Mouse (Mus musculus) layer of hippocampus, adult 11-12 months (tissue): Measurements from ENCODE around the gene Flrt2.

ENCODE experiments used
- DNase-seq: peaks from one replicate; pipeline ENCODE4 v3.0.0; 2022; ENCODE audit warnings: low spot score

Flrt2 gene

GRCm38 (mm10) chr12:95734075-95734474 is 42.0 kb downstream of the Flrt2 start:
- no peak for DNase-seq

DNA sequence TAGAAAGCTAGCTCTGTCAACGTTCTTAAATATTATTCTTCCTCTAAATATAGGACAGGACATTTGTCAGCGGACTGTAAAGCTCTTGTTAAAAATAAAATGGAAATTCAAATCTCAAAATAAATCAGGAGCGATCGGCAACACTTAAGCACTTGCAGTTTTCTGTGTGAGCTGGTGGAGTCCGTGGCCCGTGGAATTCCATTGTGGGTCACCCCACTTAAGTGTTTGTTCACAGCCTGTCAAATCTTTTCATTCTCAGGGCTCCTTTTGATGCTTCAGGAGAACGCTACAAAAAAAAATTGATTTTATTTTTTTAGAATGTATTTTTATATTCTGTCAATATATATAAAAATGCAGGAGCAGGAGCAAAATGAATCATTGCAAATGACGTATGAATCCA is 45.5 kb downstream of the Flrt2 start:
- DNase-seq: no peak

DNA sequence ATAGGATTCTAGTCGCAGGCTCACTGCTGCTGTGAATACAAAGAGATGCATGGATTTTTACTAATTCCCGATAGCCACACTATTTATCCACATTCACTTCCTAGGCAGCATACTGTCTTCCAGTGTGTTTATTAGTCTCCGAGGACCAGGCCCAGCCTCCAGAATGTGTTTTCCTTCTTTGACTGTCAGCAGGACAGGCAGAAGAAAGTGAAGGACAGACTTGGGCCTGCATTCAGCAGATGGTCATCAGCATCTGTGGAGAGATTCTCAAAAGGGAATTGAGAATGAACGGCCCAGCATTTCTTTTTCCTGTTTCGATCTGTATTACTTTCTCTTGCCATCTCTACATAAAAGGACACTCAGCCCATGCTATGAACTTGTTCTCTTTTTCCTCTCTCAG is 46.0 kb downstream of the Flrt2 start:
- DNase-seq: no peak

DNA sequence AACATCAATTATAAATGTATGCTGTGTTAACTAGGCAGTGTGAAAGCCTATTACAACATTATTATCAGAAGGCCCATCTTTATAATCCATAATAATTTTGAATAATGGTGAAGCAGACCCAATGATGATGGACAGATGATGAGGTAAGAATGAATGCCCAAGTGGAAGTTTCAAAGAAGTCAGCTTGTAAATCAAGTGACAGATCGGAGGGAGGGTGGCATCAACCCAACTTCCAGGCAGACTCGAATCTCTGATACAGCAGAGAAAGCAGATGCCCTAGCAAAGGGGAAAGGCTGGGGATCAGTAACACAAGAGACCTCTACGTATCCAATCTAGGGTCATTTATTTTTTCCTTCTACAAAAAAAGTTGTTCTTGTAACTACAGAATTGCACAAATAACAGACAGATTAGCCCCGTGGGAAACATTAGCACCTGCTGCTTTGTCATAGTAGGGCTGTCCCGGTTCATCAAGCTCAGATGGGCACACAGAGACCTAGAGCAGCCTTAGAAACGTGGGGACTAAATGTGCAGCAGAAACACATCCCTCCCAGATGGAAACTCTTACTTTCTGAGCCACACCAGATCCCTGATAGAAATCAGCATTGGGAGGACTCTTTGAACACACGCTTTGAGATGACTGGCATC is 46.6 kb downstream of the Flrt2 start:
- DNase-seq: no peak

DNA sequence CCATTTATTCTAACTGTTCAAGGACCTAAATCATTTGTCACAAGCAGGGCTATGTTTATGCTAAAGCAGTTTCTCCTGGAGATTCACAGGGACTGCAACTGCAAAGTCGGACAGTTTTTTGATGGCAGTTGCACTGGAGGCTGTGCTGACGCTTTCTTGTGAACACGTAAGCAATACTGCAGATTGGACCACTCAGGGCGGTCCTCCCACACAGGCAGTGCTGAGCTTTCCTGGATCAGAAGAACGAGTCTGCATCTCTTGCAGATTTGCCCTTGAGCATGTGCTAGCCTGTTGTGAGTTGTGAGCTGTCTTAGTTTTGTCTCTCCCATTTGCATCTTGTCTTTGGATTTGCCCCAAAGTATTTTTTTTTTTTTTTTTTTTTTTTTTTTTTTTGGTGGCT is 47.7 kb downstream of the Flrt2 start:
- peak; percentile 43 for DNase-seq

DNA sequence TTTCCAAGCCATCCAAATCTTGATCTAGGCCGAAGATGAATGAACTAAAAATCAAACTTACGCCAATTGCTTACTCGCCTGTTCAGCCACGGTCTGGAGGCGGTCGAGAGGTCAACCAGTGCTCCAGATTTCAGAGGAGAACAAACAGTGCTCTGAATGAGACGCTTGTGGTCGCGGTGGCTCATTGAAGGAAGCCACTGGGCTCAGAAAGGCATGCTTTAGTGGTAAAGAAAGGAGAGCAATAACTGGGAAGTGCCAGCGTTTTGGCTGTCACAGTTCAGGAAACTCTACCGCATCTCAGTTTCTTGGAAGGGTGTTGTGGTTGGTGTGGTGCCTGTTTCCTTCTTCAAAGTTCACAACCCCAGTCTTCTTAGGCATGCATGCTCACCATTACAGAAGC is 49.3 kb downstream of the Flrt2 start:
- DNase-seq: no peak

- DNase-seq: no peak
These were observed 52.3 kb downstream of the Flrt2 start for GRCm38 (mm10) chr12:95744307-95744706.

GRCm38 (mm10) chr12:95746856-95747579 is 55.0 kb downstream of the Flrt2 start:
- DNase-seq: no peak

DNA sequence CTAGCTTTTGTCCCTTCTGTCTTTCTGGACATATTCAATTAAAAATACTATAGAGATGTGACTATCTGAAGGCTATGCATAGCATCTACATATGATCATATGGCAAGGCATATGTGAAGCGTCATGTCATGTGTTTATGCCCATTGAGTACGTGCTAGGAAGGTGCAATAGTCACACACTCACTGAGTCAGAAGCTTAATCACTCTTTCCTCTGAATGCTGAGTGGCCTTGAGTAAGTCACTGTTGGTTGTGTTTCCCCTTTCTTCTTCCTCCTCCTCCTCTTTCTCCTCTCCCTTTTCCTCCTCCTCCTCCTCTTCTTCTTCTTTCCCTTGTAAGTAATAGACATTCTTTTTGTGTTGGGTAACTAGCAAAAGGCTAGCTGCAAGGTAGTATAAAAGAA is 56.7 kb downstream of the Flrt2 start:
- DNase-seq: no peak

GRCm38 (mm10) chr12:95749248-95749647 is 57.2 kb downstream of the Flrt2 start:
- DNase-seq: no peak

DNA sequence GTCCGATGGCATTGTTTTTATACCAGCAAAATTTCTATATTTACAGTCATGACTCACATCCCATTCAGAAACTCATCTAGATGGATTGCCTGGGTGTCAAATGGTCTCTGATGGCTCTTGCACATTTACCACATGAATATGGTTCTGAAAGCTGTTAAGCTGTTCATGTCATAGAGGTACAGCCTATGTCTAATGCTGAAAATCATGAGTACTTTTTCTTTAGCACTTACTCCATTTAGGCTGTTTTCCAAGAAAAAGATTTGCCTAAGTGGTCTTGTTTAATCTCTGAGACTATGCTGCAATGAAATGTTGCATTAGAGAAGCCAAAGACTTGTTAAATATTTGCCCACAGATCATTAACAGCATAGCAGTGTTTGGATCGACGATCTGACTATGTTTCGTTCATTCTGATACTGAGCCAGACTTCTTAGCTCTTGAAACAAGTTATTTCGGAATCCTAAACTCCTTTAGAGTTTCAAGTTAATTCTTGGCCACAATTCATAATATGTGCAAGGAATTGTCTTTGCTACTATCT is 67.3 kb downstream of the Flrt2 start:
- DNase-seq: no peak

DNA sequence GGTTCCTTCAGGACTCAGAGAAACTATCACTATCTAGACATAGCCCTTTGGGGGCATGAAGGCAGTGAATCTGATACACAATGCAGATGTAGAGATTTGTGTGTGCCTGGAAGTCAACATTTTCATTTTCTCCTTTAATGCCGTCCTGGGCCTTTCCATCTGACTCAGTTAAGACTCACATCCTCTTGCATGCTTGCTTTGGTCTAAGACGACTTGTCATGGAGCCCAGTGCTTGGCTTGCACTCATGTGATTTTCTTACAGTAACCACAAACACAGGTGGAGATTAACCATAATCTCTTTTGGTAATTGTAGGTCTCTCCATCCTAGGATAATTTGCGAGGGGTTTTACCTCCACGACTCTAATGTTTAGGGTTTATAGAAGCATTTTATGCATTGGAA is 73.2 kb downstream of the Flrt2 start:
- no peak for DNase-seq

- no peak for DNase-seq
These were observed 77.0 kb downstream of the Flrt2 start for GRCm38 (mm10) chr12:95769041-95769440.

DNA sequence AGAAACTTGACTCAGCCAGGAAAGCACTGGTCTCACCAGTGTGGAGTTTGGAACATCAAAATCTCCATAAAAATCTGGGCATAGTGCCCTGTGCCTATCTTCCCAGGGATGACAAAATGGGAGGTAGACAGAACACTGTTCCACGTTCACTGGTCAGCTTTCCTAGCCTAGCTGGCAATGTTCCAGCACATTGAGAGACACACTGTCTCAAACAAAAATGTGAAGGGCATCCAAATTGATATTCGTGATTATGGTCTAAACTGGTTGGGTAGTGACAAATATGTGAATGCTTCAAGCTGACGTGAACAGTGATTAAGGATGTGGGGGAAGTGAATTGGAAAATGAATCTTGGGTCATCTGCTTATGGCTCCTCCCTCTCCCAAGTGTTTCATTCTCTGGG is 78.2 kb downstream of the Flrt2 start:
- DNase-seq: no peak

DNA sequence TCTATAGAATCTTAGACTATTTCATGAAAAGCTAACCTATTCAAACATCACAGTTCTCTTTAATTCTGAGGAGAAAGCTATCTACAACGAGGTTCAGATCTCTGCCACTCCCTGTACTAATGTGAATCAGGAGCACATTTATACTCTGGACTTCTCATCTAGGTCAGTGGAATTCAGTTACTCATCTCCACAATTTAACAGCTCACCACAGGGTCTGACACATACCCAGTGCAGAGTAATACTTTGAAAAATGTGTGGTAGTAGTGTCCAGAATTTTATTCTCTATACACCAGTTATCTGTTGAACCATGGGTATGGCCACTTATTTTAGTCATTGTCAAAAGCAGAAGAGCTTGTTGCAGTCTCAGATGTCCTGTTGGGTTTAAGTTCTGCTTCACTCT is 98.1 kb downstream of the Flrt2 start:
- DNase-seq: no peak

DNA sequence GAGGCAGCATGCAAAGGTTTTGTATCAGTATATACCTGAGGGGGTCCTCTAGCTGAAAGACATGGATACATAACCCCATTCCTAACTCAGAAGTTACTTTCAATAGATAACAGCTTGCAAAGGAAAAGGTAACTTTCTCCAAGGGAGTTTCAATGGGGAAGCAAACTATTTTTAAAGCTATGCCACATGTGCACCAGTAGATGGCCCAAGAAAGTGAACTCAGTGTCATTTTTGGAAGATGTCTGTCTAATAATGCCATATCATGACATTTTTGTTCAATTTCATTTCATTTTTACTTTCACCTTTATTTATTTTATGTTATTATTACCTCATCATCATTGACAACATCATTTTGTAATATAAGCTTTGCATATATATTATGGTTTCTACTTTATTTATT is 124.6 kb downstream of the Flrt2 start:
- no peak for DNase-seq
